Mouse (Mus musculus) brain, embryonic 18.5 days (tissue): Measurements from ENCODE around the gene Ret.

Source experiments
- DNase-seq: peaks from one replicate; pipeline ENCODE4 v3.0.0-alpha.2; 2012; ENCODE audit warnings: low read depth, low spot score

Gene Ret

GRCm38 (mm10) chr6:118173975-118174328 lies 23.6 kb downstream of the Ret start:
- no peak for DNase-seq

DNA sequence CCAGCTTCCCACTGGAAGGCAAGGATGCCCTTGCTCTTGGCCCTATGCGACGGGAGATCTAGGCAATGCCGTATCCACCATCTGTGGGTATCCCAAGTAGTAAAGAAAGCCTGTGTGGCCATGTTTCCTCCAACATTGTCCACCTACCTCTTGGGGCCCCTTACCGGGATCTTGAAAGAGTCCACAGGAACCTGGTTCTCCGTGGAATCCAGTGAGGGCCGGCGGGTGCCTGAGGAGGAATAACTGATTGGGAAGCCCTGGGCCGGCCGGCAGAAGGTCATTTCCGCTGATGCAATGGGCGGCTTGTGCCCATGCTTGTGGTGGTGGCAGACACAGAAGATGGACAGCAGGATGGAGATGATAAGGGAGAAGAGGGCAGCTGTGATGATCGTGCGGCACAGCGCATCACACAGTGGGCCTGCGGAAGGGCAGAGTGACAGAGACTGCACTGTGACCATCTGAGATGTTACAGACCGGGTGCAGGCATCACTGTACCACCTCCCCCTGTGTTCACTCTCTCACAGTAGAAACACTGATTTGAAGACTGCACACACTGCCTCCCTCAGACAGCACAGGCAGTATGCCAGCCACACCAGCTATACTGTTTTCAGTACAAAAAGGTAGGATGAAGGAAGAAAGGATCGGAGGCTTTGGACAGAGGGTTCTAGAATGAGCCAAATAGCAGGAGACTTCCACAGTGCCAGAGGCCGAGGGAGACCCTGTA lies 24.1 kb downstream of the Ret start:
- DNase-seq = no peak

DNA sequence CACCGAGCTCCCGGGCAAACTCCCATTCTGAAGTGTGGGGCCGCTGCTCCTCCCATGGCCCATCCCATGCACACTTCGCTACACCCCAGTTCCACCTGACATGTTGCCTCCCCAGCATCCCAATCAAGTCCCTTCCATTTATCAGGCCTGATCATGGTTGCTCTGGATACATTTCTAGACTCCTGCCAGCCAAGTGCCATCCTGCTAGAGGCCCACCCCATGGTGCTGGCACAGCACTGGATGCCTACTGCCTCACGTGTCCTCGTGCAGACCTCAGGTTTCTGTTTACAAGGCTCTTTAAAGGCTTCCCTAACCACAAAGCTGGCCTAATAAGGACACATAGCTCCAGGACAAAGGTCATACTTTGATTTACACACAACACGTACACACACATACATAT lies 26.1 kb downstream of the Ret start:
- no peak for DNase-seq

GRCm38 (mm10) chr6:118168106-118168505 lies 29.4 kb downstream of the Ret start:
- no peak for DNase-seq

- DNase-seq = no peak
Measured at GRCm38 (mm10) chr6:118167013-118167412, 30.5 kb downstream of the Ret start.

- DNase-seq = no peak
Measured at GRCm38 (mm10) chr6:118165516-118165915, 32.0 kb downstream of the Ret start.

GRCm38 (mm10) chr6:118164691-118165090 lies 32.8 kb downstream of the Ret start:
- DNase-seq = no peak

DNA sequence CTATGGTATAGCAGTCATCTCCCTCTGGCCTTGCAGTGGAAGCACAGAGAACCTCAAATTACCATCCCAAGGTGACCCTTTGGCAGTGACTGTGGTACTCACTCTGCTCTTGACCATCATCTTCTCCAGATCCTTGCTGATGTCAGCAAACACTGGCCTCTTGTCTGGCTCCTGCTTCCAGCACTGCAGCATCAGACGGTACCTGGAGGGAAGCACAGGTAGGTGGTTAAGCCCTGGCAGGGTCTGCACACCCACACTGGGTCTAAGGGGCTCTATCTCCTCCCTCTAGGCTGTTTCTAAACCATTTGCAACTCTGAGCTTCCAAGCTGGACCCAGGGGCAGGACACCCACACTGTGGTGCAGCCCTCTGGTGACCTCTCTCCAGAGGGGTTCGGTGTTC lies 34.4 kb downstream of the Ret start:
- no peak for DNase-seq

GRCm38 (mm10) chr6:118162457-118163082 lies 34.9 kb downstream of the Ret start:
- no peak for DNase-seq

DNA sequence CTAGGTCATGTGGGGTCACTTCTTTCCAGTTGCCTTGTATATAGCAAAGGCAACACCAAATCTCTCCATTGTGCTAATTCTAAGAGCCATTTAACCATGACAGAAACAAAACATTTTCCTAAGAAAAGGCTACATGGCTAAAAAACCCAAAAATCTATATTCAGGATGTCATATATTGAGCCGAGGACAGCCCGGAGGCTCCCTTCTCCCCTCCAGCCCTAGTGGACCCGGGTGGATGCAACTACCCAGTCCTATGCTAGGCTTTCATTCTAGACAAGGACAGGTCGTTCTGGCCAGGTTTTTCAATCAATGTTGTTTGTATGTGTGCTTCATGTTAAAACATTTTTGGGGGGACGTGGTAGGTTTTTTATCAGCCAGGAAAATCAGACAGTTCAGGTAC lies 44.4 kb downstream of the Ret start:
- DNase-seq = no peak

- no peak for DNase-seq
Measured at GRCm38 (mm10) chr6:118150988-118151387, 46.5 kb downstream of the Ret start.

DNA sequence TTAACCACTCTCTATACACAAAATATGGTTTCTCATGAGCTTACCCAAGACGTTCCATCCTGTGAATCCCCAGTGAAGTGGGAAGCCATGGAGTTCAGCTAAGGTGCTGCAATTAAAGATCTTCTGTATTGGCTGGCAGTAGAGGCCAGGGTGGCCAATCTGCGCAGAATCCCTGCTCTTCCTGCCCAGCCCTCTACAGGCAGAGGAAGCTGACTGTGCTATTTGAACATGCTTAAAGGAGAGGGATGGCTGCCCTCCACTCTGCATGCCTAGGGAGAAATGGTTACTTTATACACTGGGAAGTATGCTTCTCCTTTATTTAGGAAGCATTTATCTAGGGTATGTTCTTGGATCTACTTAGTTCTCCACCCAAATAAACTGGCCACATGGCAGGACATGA lies 47.0 kb downstream of the Ret start:
- DNase-seq = no peak

GRCm38 (mm10) chr6:118150128-118150527 lies 47.4 kb downstream of the Ret start:
- no peak for DNase-seq

DNA sequence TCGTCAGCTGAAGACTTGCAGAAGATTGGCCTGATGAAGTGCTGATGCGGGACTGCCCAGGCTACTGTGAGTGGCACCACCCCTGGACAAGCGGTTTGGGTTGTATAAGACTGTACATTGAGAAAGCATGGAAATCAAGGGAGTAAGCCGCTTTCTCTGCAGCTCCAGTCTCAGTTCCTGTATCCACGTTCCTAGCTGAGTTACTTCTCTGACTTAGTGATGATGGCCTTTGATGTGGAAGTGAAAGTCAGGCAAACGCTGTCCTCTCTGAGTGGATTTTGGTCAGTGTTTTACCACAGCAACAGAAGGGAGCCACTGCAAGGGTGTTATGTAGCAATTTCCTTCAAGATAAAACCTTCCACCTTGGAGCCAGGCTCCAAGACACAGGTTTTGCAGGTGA lies 56.6 kb downstream of the Ret start:
- no peak for DNase-seq

DNA sequence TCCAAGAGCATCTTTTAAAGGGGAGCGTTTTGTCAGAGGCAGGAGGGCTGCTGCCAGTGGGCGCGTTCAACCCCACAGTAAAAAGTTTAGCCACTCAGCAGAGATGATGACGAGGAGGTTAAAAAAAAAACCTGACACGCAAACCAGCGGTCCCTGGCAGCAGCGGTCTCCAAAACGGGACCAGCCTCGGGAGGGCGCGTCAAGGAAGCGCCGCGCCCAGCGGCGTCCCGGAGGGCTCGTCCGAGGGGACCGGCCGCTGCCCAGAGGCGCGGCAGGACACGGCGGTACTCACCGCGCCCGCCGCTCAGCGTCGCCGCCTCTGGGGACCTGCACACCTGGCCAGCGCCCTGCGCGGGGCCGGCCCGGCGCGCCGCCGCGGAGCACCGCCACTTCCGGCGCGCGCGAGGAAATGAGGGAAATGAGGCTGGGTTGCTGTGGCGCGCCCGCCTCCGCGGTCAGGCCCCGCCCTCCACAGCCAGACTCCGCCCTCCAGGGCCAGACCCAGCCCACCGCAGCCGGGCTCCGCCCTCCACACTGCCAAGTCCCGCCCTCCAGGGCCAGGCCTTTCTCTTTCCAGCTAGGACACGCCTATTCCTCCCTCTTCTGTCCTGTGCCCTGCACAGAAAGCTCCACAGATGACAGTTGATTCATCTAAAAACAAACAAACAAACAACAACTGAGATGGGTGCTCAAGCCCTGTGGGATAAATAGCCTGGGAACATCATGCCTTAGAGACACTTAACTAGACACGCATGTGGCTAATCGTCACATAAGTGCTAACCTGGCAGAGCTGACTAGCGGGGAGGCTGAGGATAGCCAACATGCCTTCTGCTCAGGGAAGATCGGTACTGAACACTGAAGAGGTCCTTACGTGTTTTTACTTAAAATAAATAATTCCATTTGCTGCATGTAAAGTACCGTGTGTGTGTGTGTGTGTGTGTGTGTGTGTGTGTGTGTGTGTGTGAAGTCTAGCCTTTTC lies 58.5 kb downstream of the Ret start, which contains the start of gene Csgalnact2:
Gene Csgalnact2, minus strand, starts transcription at position 410 of the 979 bp plus-strand sequence.
- peak; percentile 51 for DNase-seq

DNA sequence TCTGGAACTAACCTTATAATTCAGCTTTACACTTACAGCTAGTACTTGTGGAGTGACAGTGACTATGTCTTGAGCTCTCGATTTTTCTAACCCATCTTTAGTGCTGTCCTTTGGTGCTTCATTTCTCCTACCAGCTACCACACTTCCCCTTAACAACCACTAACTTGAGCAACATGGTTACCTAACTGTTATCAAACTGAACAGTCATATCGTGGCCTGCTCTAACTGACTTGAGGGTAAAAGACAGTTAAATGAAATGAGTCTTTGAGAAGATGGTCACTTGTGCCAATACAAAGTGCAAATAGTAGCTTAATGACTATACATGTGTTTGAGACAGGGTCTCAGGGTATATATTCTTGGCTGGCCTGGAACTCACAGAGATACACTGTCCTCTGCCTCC lies 60.4 kb downstream of the Ret start:
- no peak for DNase-seq

DNA sequence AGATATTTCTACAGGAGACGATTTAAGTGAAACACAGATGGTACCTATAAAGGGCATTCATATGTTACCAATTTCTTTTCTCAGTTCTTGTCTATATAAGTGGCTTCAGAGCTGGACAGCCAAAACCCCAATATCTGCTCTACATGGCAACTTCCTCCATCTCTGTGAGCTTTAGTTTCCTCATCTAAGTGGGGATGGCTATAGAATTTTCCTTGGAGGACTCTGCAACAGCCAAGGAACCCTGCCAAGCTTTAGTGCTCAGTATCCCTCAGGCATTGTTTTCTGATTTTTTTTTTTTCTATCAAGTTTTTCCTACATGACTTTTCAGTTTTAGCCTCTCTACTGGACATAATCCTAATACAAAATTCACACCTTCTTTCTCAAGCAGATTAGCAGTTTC lies 63.1 kb downstream of the Ret start:
- DNase-seq = no peak

GRCm38 (mm10) chr6:118130022-118130421 lies 67.5 kb downstream of the Ret start:
- no peak for DNase-seq

GRCm38 (mm10) chr6:118127827-118128487 lies 69.6 kb downstream of the Ret start:
- DNase-seq = no peak

GRCm38 (mm10) chr6:118127198-118127597 lies 70.3 kb downstream of the Ret start:
- no peak for DNase-seq

GRCm38 (mm10) chr6:118126577-118126976 lies 70.9 kb downstream of the Ret start:
- no peak for DNase-seq

DNA sequence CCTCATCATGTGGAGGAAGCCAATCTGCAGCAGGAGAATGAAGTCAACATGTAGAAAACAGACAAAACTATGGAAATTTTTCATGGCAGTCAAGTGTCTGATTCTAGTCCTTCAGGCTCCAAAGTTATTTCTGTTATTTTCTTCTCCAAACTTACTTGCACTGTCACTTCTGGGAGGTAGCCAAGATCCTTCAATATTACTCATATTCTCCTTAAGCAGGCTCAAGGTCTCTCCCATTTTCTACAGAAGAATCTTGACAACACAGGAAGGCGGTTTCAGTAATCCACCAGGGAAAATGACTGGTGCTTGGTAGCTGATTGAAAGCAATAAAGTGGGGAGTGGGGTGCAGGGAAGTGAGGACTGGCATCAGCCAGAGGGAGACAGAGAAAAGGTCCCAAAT lies 74.8 kb downstream of the Ret start:
- DNase-seq = no peak
